Mouse (Mus musculus) bone marrow macrophage, adult 2 months (primary cell): ENCODE measurements at regions not wholly inside any gene's neighbourhood (a gene's known extent, or its start where the extent isn't known, plus 50 kb on each side); places are given as distances from the start of the nearest gene placed in this dataset.

Experiments used
- H3K27ac ChIP-seq: 2 replicates; pipeline ENCODE4 v1.5.1; 2012; ENCODE audit warnings: low read depth, low read length; ENCODE audit not compliant: insufficient read depth
- H3K4me1 ChIP-seq: 2 replicates; pipeline ENCODE4 v1.6.1; 2012; ENCODE audit warnings: low read length; ENCODE audit not compliant: control insufficient read depth, insufficient read depth
- H3K4me3 ChIP-seq: 2 replicates; pipeline ENCODE4 v1.5.1; 2012; ENCODE audit warnings: mild to moderate bottlenecking, low read length, moderate library complexity; ENCODE audit not compliant: insufficient read depth
- CTCF ChIP-seq: IDR thresholded peaks from 2 replicates; pipeline ENCODE4 v1.5.1; 2012; ENCODE audit warnings: low read depth, mild to moderate bottlenecking, low read length, moderate library complexity
- POLR2A ChIP-seq: IDR thresholded peaks from 2 replicates; pipeline ENCODE4 v1.6.1; 2012; ENCODE audit warnings: mild to moderate bottlenecking, low read depth, low read length, borderline replicate concordance

DNA sequence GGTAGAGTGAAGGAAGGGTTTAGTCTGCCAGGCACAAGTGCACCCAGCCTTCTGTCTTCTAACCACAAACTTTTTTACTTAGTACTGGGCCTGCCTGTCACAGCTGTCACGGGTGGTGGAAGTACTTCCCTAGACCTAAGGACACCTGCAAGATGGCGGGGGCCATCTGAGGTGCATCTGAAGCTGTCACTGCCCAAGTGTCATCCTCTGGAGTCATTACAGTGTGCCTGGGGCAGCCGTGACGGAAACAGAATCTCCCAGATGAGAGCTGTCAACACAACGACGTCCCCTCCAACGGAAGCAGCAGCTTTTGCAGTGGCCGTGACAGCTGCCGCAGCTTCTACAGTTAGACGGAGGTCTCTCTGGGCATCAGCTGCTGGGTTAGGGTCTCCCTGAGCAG, 53.1 kb upstream of the Jdp2 start:
- Histone ChIP-seq H3K4me1 (peaks cover 20% of the 10 kb centered on the region), H3K4me3 (no peak overlapping the region), H3K27ac (no peak overlapping the region)
- TF ChIP-seq POLR2A = no peak
- TF ChIP-seq CTCF = no peak

DNA sequence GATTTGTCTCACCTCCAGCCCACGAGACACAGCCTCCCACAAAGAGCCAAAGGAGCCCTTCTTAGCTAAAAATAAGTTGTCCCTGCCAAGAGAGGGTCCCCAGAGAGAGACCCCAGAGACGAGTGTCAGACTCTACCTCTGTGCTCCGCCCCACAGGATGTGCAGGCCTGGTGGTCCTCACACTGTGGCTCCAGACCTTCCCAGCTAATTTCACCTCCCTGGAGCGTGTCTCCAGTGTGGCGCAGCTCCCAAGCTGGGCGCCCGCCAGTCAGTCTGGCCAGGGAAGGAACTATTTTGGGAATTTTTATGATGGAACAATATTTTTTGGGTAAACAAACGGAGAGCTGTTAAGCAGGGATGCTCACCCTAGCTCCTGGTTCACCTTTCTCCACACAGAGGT, 50.8 kb upstream of the Jdp2 start:
- TF ChIP-seq CTCF (no peak), POLR2A (no peak)
- peaks cover 2% of the 10 kb centered on the region for H3K4me1 ChIP-seq
- H3K4me3 ChIP-seq = no peak overlapping the region
- no peak overlapping the region for H3K27ac ChIP-seq
